Mouse (Mus musculus) mouse embryonic stem cell (cell line): ENCODE results near the gene Nppb.

Experiments used
- in situ Hi-C, 2 experiments: fragments of 300-500 bp; cut with MboI; formaldehyde crosslinking; loops; 1 replicate in 1 of 2; 3 replicates in 1 of 2; pipeline ENCODE4 v1.14.3; 2019 to 2020; ENCODE audit warnings: low sequenced_read_pairs in 2 of 2, low pct_unique_long_range_greater_than_20kb in 1 of 2, mixed read lengths in 1 of 2; ENCODE audit not compliant: unreplicated experiment in 1 of 2

Nppb gene

GRCm38 (mm10) chr4:147965712-147966111 lies 19.9 kb upstream of the Nppb start:
- in situ Hi-C loops = no loop called here

- in situ Hi-C loops = no loop called here
Observed at GRCm38 (mm10) chr4:147968816-147969215, 16.8 kb upstream of the Nppb start.

- in situ Hi-C loops = no loop called here
Observed at GRCm38 (mm10) chr4:147969337-147969736, 16.3 kb upstream of the Nppb start.

GRCm38 (mm10) chr4:147976237-147976636 lies 9.4 kb upstream of the Nppb start:
- in situ Hi-C loops = no loop called here

GRCm38 (mm10) chr4:147977726-147978125 lies 7.9 kb upstream of the Nppb start:
- in situ Hi-C loops = no loop called here

- in situ Hi-C loops = no loop called here
Observed at GRCm38 (mm10) chr4:147978391-147978790, 7.2 kb upstream of the Nppb start.

GRCm38 (mm10) chr4:147979441-147979860 lies 6.1 kb upstream of the Nppb start:
- in situ Hi-C loops = no loop called here

GRCm38 (mm10) chr4:147993571-147994095 lies 8.0 kb downstream of the Nppb start:
- in situ Hi-C loops = no loop called here

- in situ Hi-C loops = no loop called here
Observed at GRCm38 (mm10) chr4:147995311-147995710, 9.7 kb downstream of the Nppb start.

- in situ Hi-C loops = loop anchor here in 1 of 2 experiments (5.0 kb wide), 1 partner anchor 43 kb away; no protein-coding TSS in a partner anchor
Observed at GRCm38 (mm10) chr4:148000202-148000772, 14.7 kb downstream of the Nppb start, which contains the start of gene Nppa. Nppa (plus strand) TSS chr4:148000722.

GRCm38 (mm10) chr4:148001013-148001789 lies 15.6 kb downstream of the Nppb start:
- in situ Hi-C loops = loop anchor here in 1 of 2 experiments (5.0 kb wide), 1 partner anchor 44 kb away; no protein-coding TSS in a partner anchor

- in situ Hi-C loops = loop anchor here in 1 of 2 experiments (5.0 kb wide), 1 partner anchor 45 kb away; no protein-coding TSS in a partner anchor
Observed at GRCm38 (mm10) chr4:148001866-148002265, 16.3 kb downstream of the Nppb start.

GRCm38 (mm10) chr4:148004361-148004760 lies 18.8 kb downstream of the Nppb start:
- in situ Hi-C loops = loop anchor here in 1 of 2 experiments (5.0 kb wide), 1 partner anchor 47 kb away; no protein-coding TSS in a partner anchor

- in situ Hi-C loops = no loop called here
Observed at GRCm38 (mm10) chr4:148008412-148008811, 22.8 kb downstream of the Nppb start.

- in situ Hi-C loops = loop anchor here in 1 of 2 experiments (5.0 kb wide), 1 partner anchor 47 kb away; no protein-coding TSS in a partner anchor
Observed at GRCm38 (mm10) chr4:148009641-148010040, 24.1 kb downstream of the Nppb start.

GRCm38 (mm10) chr4:148011332-148011731 lies 25.7 kb downstream of the Nppb start:
- in situ Hi-C loops = loop anchor here in 1 of 2 experiments (5.0 kb wide), 1 partner anchor 49 kb away; no protein-coding TSS in a partner anchor

GRCm38 (mm10) chr4:148012216-148012615 lies 26.6 kb downstream of the Nppb start:
- in situ Hi-C loops = loop anchor here in 1 of 2 experiments (5.0 kb wide), 1 partner anchor 50 kb away; no protein-coding TSS in a partner anchor

GRCm38 (mm10) chr4:148015418-148015817 lies 29.8 kb downstream of the Nppb start:
- in situ Hi-C loops = no loop called here

GRCm38 (mm10) chr4:148016981-148017380 lies 31.4 kb downstream of the Nppb start:
- in situ Hi-C loops = no loop called here
